Mouse (Mus musculus) adipocyte (in vitro differentiated cells): ENCODE measurements around the gene Ptgfr.
A peak's percentile ranks its signal among the peaks of the same experiment; 100 is the strongest.

ENCODE experiments used
- DNase-seq: peaks from one replicate; pipeline ENCODE4 v3.0.0-alpha.2; 2016; ENCODE audit warnings: low spot score

Gene Ptgfr

DNA sequence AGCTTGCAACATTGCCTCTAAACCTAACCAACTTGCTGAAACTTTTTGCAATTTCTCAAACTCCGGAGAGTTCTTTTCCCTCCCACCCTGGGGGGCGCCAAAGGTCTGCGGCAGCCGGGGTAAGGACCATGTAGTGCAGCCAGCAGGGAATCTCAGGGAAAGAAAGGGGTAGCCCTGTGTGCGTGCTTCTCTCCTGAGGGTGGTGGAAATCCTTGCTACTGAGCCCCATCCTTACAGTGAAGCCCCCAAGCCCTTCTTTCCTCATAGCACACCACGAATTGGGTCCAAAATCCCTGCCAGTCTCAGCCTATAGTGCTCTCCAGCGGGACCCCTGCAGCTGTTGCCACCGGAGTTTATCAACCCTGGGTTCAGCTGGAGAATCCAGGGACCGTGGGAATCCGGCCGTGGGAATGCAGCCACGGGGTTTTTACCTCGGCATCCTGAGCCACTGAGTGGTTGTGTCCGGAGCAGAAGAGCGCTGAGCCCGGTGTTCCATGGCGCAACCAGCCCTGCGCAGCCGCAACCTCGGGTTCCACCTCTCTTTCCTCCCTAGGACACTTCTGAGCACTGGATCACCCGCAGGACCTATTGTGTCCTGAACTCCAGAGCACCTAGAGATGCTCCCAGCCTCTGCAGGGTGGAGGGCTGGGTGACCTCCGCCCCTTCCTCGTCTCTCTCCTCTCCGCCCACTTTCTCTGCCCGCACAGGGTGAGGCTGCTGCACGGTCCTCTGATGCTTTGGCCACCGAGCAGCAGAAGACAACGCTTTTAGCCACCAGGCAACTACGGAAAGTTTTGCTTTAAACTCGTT lies at the start of gene Ptgfr:
Gene Ptgfr, minus strand, starts transcription at position 760 of the 810 bp plus-strand sequence.
- peak; percentile 77 for DNase-seq

DNA sequence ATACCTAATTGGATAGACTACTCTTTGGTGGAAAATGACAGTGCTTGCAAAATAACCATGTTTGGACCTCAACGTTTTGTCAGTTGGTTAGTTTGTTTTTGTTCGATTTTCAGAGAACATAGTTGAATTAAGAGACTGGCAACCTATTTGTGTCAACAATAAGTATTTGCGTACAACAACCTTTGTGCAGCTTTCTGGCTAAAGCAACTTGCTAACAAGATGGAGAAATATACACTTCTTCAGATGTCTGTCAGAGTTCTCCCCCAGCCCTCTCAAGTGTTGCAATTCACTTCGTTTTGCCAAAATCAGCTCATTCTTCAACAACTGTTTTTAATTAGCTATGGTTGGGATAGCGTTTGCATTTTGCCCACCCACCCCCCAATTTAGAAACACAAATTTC lies 46.5 kb upstream of the Ptgfr start:
- DNase-seq: peak; percentile 91

DNA sequence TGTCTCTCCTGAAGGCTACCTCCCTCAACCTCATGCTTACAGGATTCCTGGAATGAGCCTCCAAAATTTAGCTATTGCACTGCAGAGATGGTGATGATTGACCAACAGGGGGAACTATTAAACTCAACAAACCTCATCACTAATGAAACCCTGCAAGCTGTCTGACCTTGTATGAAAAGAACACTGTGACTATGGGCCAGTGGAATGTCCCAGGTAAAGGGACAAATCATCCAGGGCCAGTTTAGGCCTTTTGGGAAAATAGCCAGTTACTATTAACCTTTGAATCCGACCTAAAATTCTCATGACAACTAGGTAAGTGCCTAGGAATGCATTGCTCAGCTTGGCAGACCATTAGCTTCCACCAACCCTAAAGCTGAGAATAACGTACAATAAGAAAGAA lies 42.6 kb upstream of the Ptgfr start:
- DNase-seq: no peak

DNA sequence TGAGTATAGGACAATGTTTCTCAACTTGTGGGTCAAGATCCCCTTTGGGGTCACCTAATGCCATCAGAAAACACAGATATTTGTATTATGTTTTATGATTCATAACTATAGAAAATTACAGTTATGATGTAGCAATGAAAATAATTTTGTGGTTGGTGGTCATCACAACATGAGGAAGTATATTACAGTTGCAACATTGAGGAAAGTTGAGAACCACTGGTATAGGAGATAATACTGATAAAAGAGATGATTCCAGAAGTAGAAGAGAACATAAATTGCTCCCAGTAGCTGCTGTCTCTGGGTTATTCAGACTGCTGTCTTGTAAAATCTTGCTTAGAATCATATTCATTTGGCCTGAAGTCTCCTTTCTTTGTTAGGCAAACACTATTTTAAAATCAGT lies 31.5 kb upstream of the Ptgfr start:
- DNase-seq: no peak

DNA sequence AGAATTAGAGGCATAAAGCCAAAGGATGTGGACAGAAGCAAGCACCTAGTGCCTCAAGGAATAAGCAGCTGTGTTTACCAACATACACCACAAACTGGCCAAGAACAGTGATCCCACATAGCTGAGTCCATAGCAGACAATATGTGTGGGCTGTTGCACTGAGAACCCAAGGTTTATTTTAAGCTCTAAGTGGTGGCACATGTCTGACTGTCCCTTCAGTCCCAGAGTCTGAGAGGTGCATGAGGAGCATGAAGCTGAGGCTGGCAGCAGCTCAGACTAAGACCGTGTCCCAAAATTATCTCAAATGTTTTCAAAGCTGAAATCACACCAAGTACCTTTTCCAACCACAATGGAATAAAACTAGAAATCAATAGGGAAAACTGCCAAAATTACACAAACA lies 13.9 kb upstream of the Ptgfr start:
- no peak for DNase-seq

DNA sequence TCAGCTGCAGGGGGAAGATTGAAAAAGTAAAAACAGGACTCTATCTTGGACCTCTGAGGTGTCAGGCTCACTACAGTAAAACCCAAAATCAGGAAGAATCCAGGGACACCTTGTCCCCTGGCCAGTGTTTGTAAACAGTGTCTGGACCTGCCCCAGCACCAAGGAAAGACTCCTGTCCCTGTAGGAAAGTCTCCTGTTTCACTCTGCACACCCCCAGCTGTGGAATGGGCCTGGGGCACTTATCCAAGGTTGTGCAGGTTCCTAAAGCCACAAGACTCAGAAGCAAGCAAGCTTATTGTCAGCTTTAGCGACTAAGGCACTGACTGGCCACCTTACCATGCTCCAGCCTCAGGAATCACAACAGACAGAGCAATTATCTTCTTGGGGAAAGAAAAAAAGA lies 13.2 kb upstream of the Ptgfr start:
- no peak for DNase-seq

DNA sequence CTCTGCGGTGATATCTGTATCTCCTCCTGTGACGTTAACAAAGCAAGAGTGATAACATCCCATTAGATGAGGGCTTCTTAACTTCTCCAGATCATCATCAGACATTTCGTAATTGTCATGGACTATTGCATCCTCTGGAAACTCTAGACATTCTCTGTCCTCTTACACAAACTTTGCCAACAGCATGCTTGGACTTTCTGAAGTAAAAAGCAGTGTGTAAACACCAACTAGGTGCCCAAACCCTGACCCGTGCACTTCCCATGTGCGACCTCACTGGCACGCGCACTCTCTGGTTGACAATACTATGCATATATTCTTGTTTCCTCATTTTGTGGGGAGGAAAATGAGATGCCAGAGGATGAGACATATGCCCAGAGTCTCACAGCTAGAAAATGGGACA lies 8.9 kb upstream of the Ptgfr start:
- peak; percentile 69 for DNase-seq

DNA sequence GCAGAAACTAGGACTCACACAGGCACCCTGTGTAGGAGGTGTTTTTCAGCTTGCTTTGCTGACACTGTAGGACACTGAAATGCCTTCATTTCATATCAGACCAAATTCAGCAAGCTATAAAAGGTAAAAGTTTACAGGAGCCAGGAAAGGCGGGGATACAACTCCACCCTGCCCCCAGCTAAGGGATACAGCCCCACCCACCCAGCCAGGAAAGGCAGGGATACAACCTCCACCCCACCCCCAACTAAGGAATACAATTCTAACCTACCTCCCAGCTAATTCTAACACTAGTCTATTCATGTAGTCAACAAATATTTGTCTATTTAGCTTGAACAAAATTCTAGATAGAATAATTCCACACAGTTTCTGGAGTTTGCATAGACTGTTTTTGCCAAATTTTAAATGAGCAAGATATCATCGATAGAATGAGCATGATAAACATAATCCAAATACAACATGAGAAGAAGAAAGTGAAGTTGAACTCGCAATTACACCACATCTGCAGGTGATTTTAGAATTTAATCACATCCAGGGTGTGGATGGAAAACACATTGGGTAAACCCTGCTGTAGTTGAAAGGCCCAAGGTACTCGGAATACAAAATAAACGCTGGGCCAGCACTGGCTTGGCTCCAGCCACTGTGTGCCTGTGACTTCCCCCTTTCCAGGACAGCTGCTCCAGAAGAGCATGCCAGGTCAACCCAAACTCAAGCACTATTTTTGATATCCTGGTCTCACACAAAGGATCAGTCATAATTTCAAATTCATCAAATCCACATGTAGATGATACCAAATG lies 7.1 kb upstream of the Ptgfr start:
- DNase-seq: peak; percentile 52

DNA sequence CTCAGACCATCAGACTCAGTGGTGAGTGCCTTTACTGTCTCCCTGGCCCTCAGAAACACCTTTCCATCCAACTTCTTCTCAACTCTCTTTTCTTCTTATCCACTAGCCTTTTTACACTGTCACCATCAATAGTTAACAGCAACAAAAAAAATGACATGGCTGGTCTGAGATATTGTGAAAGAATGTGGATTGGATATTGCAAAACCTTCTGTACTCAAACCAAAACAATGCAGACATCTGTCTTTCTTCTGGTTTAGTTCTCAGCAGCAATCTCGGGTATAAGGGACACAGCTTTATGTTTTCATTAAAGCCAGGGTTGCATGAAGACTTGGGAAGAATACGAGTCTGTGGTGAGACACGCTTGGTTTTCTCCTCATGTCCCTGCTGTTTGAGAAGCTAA lies 3.3 kb upstream of the Ptgfr start:
- DNase-seq: peak; percentile 80

DNA sequence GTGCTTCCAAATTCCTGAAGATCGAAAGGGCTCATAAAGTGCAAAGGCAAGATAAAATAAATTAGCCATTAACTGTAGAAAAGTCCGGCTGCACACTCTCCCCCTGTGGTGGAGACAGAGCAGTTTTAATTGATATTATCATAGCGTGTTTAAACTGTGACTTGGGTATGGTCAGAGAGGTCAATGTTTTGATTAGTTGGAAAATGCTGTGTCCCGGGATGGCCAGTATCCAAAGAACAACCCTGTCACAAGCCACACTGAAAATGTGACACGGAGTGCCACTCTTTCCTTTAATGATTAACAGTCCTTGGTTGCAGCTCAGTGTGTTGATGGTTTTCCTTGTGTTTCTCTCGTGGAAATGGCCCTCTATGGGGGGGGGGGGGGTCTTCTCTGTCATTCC lies 942 bp upstream of the Ptgfr start:
- DNase-seq: peak; percentile 53

DNA sequence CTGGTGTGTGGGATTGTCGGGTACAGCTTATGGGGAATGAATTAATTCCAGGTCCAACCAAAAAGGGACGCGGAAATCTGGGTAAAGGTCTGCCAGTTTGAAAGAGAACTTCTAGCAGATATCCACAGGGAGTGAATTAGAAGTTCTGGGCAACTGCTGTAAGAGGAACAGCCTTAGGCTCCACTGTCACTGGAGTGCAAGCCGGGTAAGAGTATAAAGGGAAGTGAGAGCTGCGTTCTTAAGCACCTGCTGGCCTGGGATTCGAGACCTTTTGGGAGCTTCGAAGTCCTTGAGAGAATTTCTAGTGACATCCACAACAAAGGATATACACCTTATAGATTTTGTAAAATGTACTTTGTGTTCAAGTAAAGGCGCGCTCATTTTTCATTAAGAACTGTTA lies 319 bp upstream of the Ptgfr start:
- DNase-seq: peak; percentile 46

DNA sequence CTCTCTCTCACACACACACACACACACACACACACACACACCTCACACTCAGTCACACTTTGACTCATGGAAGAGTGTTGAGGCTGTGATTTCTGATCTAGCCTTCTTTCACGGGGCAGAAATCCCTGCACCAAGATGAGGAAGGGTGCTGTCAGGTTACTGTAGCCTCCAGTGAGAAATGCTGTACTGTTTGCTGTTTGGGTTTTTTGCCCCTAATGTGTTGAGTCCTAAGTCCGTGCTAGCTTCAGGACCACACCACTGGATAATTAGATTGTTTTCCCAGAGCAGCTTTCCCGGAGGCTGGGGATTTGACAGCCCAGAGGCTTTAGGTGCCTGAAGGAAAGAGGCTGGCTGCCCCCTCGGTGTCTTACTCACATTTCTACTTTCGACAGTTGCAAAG lies 979 bp downstream of the Ptgfr start:
- DNase-seq: no peak

DNA sequence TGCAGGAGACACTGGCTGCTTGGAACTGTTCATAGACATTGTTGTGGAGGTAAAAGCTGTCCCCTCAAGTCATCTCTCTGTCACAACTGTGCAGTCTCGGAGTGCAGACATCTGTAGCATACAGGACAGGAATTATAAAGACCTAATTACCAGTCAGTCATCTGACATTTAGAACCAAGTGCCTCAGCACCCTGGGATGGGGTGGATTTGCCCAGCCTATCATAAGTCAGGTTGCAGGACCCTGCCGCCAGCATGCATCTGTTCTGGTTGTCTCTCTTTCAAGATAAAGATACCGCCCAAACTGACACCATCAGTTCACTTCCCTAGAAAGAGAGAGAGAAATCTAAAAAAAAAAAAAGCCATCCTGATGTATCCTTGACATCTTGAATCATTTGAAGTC lies 1.6 kb downstream of the Ptgfr start:
- no peak for DNase-seq

DNA sequence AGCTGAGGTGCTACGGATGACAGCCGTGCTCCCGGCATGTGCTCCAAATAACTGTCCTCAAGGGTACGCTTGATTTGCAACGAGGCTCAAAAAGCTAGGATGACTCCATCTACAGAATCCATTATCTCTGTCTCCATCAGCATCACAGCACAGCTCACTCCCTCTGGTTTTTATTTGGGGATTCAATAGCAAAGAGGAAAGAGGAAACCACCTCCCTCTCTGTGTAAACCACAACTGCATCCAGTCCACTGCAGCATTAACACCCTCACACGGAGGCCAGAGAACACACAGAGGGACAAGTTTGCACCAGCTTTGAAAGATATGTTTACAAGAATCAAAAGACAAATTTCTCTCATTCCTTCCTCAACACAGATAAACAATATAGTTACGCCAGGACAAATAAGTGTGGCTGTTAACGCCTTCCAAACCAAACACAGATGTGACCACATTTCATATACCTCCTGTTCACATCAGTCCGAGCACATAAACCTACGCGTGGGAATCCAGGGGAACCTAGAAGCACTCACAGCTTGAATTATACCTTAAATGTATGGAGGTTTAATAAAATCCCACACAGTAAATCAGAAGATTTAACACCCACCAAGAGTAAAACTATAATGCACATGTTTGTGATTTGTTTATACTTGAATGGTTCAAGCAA lies 9.3 kb downstream of the Ptgfr start:
- DNase-seq: no peak

DNA sequence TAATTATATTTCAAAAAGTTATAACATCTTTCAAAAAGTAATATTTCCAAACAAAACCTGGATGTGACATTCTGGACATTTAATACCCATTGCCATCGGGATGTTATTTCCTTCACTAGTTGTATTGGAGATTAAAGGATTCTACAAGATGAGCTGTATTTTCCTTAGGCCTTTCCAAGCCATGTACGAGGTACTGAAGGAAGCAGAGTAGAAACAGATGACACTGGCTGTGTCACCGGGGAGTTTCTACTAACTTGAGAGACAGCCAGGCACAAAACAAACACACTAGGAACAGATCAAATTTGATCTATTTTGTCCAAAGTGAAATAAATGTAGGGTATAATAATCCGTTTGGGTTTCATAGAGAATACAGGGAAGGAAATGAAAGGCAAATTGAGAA lies 17.6 kb downstream of the Ptgfr start:
- DNase-seq: no peak

DNA sequence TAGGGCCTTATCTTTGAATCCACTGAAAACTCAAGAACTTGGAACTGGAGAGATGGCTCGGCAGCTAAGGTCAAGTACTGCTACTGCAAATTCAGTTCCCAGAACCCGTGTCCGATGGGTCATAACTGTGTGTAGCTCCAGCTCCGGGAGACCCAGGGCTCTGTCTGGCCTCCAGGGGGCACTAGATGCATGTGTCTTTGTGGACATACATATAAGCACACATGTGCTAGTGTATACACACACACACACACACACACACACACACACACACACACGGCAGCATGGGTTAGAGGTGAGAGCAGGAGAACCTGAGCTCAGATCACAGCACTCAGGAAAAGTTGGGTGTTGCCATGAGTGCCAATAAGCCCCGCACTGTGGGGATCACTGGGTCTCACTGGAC lies 19.2 kb downstream of the Ptgfr start:
- DNase-seq: peak; percentile 39

DNA sequence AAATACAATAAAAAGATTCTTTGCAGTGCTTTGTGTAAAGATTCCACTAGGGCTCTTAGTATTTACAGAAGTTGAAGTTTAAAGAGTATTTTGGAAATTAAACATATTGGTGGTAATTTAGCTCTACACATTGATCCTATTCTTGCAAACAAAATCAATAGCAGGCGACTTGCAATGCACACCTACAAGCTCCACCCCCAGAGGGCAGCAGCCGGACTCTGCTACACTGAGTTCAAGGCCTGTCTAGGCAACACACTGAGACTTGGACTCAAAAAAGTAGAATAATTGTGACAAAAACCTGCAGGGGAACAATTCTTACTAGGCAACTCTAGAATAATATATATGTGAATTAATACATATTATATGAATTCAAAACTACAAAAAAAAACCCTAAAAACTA lies 28.8 kb downstream of the Ptgfr start:
- DNase-seq: no peak

DNA sequence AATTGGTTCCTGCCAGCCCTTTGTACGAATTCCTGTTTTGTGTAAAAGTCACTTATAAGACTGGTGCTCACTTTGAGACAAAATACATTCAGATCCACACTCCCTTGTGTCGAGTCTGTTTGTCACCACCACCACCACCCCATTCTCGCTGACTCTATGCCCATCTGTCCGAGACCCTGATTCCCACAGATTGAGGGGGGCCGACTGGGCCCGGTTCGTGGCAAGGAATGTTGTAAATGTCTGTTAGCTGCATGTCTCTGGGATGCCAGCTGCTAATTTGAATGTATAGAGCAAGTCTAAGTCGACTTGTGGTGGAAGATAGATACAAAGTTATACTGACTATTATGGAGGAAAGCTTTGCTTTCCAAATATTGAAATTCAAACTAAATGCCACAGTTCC lies 48.8 kb downstream of the Ptgfr start:
- DNase-seq: no peak

DNA sequence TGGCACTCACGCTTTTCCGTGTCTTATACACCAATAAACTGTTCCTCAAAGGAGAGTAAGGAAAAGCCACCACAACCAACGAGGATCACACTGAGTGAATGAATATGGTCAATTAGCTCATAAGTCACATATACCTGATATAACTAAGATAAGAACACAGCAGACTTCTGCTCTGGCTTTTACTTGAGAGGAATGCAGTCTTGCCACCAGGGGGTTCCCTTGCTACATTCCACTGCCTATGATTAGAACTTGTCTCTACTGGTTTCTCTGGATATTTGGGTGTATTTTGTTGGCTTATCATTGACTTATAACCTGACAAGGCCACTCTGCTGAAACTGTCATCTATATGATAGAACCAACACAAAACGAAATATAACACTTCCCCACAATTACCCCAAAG lies 62.3 kb downstream of the Ptgfr start:
- peak; percentile 81 for DNase-seq

DNA sequence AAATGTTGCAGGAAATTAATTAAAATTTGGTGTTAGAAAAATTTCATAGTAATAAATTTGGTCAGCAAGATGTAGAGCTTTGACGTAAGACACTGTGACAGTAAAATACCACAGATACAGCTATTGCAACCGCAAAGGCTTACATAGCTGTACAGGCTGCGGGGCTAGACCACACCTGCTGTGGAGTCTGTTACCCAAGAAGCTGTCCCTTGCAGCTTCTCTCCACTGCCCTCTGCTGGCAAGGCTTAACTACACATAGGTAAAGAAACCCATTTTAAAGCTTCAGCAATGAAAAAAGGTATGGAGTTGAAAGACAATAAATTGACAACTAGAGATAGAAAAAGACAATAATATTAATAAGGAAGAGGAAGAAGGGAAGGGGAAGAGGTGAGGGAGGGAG lies 66.4 kb downstream of the Ptgfr start:
- DNase-seq: peak; percentile 75

DNA sequence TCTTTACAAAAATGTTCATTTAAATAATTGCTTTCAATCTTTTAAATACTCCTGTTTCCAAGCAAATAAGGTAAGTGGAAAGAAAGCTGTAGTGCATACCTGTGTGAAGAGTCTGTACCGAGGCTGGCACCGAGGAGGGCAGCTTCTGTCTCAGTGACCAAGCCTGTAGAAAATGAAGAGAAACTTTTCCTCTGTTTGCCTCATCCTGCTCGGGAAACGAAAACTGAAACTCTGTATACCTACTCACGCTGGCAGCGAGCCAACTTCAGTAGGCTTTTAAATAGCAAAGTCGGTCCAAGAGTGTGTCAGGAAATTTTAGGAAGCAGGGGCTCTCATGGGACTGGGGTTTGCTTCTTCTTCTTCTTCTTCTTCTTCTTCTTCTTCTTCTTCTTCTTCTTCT lies 87.7 kb downstream of the Ptgfr start, which contains the start of gene Ifi44:
Gene Ifi44, minus strand, starts transcription at position 224 of the 400 bp plus-strand sequence.
- DNase-seq: peak; percentile 41

DNA sequence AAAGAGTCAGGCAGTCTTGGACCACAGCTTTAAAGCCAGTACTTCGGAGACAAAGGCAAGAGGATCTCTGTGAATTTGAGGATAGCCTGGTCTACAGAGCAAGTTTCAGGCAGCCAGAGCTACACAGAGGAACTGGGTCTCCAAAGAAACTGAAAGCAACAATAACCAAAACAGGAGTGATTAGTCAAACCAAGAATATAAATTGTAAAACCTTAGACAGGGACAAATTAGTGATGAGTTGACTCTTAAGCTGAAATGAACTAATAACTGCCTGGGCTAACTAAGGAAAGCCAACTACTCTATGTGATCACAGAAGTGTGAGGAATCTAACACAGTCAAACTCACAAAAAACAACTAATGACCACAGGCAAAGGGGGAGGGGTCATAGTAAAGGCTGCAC lies 88.9 kb downstream of the Ptgfr start:
- no peak for DNase-seq
